Mouse (Mus musculus) liver, postnatal 0 days (tissue): ENCODE measurements around the gene Tspan14.

Experiments
- CTCF ChIP-seq: sonication (generic); IDR thresholded peaks from 2 replicates; pipeline ENCODE4 v1.5.1; 2016; ENCODE audit warnings: antibody characterized with exemption, low read depth
- EP300 ChIP-seq: IDR thresholded peaks from 2 replicates; pipeline ENCODE4 v1.6.1; 2016; ENCODE audit warnings: antibody characterized with exemption, low read depth, mild to moderate bottlenecking

DNA sequence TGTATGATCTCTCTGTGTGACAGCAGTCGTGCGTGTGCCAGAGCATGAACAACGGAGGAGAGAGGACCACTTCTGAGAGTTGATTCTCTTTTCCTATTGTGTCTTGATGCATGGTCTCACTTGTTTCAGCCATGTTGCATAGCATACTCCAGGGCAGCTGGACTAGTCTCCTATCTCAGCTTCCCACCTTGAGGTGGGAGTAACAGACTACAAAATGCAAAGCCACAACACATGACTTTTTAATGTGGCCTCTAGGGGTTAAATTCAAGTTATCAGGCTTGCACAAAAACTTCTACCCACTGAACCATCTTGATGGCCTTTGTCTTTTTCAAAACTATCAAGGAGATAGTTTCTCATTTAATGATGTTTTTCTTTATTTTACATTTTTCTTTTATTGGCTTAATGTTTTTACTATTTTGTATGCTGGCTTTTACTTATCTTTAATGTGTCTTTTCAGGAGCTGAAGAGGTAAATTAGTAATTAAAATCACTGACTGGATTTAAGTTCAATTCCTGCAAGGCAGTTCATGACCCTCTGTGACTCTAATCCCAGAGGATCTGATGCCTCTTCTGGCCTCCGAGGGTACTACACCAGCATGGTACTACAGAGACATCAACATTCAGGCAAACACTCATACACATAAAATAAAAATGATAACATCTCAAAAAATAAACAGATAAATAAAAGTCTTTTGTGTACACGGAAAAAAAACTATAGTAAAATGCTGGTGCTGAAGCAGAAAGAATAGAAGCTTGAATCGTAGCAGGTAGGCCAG is 80.0 kb downstream of the Tspan14 start:
- TF ChIP-seq EP300 (no peak), CTCF (peak; percentile 55)
